Mouse (Mus musculus) embryonic facial prominence, embryonic 10.5 days (tissue): ENCODE measurements at regions not wholly inside any gene's neighbourhood (a gene's known extent, or its start where the extent isn't known, plus 50 kb on each side); places are given as distances from the start of the nearest gene placed in this dataset.

Source experiments
- DNase-seq: peaks from one replicate; pipeline ENCODE4 v3.0.0-alpha.2; 2017; ENCODE audit warnings: low spot score
- H3K27ac ChIP-seq: fragments of 300-500 bp; sonication (generic); replicated peaks from 2 replicates; pipeline ENCODE4 v1.5.1; 2016; ENCODE audit warnings: mild to moderate bottlenecking
- H3K27me3 ChIP-seq: fragments of 300-500 bp; sonication (generic); replicated peaks from 2 replicates; pipeline ENCODE4 v1.6.1; 2016; ENCODE audit warnings: low read depth, mild to moderate bottlenecking; ENCODE audit not compliant: poor library complexity, severe bottlenecking
- H3K36me3 ChIP-seq: fragments of 300-500 bp; sonication (generic); replicated peaks from 2 replicates; pipeline ENCODE4 v1.6.1; 2016; ENCODE audit warnings: mild to moderate bottlenecking, moderate library complexity
- H3K4me1 ChIP-seq: fragments of 300-500 bp; sonication (generic); 2 replicates; pipeline ENCODE4 v1.6.1; 2016
- H3K4me3 ChIP-seq: fragments of 300-500 bp; sonication (generic); 2 replicates; pipeline ENCODE4 v1.5.1; 2016; ENCODE audit warnings: mild to moderate bottlenecking, moderate library complexity
- H3K9me3 ChIP-seq: fragments of 300-500 bp; sonication (generic); 2 replicates; pipeline ENCODE4 v1.6.1; 2016; ENCODE audit warnings: mild to moderate bottlenecking
- WGBS: fragments of 180-500 bp; shearing (Covaris S2); methylation state at CpG from one replicate; pipeline ENCODE4 v1.1.7; 2016; 5-methylcytosine and 5-hydroxymethylcytosine counted together

GRCm38 (mm10) chr10:40998330-40998729 lies 73.8 kb downstream of the Gpr6 start:
- no peak for DNase-seq
- 83% methylated on average over 7 of the region's 7 CpGs for WGBS

GRCm38 (mm10) chr10:40997606-40998005 lies 74.5 kb downstream of the Gpr6 start:
- H3K4me1 ChIP-seq = no peaks in the 10 kb centered on the region
- DNase-seq = no peak
- H3K36me3 ChIP-seq = no peaks in the 10 kb centered on the region
- H3K9me3 ChIP-seq = no peaks in the 10 kb centered on the region
- no peaks in the 10 kb centered on the region for H3K27me3 ChIP-seq
- no peak overlapping the region for H3K27ac ChIP-seq
- H3K4me3 ChIP-seq = no peak overlapping the region
- WGBS = 67% methylated on average over 5 of the region's 5 CpGs

More at GRCm38 (mm10) chr10:40998330-40998729, 73.8 kb downstream of the Gpr6 start:
- no peak overlapping the region for H3K4me3 ChIP-seq
- H3K27ac ChIP-seq = no peak overlapping the region
- no peaks in the 10 kb centered on the region for H3K27me3 ChIP-seq
- H3K9me3 ChIP-seq = no peaks in the 10 kb centered on the region
- H3K36me3 ChIP-seq = no peaks in the 10 kb centered on the region
- no peaks in the 10 kb centered on the region for H3K4me1 ChIP-seq
